Mouse (Mus musculus) G1E (cell line): Measurements from ENCODE around the gene Rab37.

Source experiments
- CTCF ChIP-seq: IDR thresholded peaks from 2 replicates; pipeline ENCODE4 v1.5.1; 2012; ENCODE audit warnings: low read depth, low read length, inconsistent platforms, mixed read lengths
- GATA1 ChIP-seq: IDR thresholded peaks from 2 replicates; pipeline ENCODE4 v1.6.1; 2012; ENCODE audit warnings: borderline replicate concordance, low read length, inconsistent platforms, mixed read lengths
- TAL1 ChIP-seq: conservative IDR thresholded peaks from 2 replicates; pipeline ENCODE4 v1.6.1; 2012; ENCODE audit warnings: low read depth, low read length, inconsistent platforms, mixed read lengths

DNA sequence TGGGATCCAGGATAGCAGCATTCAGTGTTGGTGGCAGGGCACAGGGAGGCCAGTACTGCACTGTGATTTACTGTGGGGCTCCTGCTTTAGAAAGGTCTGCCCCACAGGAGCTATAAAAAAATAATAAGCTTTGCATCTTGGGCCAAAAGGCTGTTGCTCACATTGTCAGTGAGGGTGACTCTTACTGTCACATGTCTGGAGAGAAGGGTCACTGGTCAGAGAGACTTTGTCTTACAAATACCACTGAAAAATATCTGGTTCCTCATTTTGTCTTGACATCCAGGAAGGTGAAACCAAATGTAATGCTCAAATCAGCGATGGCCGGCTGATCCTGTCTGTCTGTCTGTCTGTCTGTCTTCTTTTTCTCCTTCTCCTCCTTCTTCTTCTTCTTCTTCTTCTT, 50.7 kb downstream of the Rab37 start:
- TF ChIP-seq CTCF = no peak
- no peak for TF ChIP-seq GATA1
- no peak for TF ChIP-seq TAL1
